Mouse (Mus musculus): ENCODE measurements at regions not wholly inside any gene's neighbourhood (a gene's known extent, or its start where the extent isn't known, plus 50 kb on each side); places are given as distances from the start of the nearest gene placed in this dataset.

DNA sequence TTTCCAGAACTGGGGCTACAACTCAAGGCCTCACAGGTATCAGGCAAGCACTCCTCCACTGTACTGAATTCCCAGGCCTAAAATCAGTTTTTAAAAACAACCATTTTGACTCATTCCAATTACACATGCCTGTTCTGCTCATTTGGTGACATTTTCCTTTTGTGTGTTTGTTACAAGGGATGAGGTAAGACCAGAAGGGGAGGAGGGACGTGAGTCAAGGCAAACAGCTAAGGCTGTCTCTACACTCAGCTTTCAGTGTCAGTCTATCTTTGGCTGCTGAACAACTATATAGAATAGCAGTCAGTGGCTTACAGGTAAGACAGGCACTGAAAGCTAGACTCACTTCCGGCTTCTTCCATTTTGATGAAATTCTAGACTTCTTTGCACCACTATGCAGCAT, 289.3 kb upstream of the Pkdcc start:
- Histone ChIP-seq H3K27me3 (ENCODE audit: control insufficient read depth, insufficient read depth, low read length) (no peaks in the 10 kb centered on the region), H3K9me3 (ENCODE audit: control insufficient read depth, low read length) (no peaks in the 10 kb centered on the region), H3K4me2 (replicated peaks; ENCODE audit: low read depth) (no peak overlapping the region), H3K4me3 (ENCODE audit: low read depth, low read length) (no peak overlapping the region), H3K4me1 (replicated peaks; ENCODE audit: control insufficient read depth, insufficient read depth) (no peaks in the 10 kb centered on the region), H3K36me3 (ENCODE audit: control insufficient read depth, insufficient read depth, low read length) (no peaks in the 10 kb centered on the region), H3K9ac (ENCODE audit: low read length) (no peak overlapping the region), H3K27ac (replicated peaks) (no peak overlapping the region)
- TF ChIP-seq EP300 (optimal IDR thresholded peaks at IDR 0.05) (no peak), CTCF (IDR thresholded peaks at IDR 0.05; ENCODE audit: low read depth) (no peak)
- WGBS = 74% methylated on average over 2 of the region's 2 CpGs
- ATAC-seq (ENCODE audit: low FRiP score, low TSS enrichment) = no peak
- DNase-seq (ENCODE audit: low spot score) = no peak

DNA sequence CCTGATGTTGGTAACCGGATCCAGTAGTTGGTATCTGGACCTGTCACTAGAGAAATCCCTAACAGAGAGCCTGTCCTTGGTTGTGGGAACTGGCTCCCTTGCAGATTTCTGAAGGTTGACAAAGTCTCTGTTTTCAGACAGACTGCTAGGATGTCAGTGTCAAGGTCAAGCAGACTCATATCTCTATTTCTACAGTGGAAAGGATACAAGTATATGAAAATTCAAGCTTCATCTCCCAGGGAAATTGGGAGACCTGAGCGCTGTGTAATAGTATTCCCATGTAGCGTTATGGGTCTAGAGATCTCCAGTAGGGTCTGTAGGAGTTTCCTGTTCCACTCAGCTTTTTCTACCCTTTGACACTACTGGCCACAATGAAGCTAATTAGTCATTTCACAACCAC, 287.4 kb upstream of the Pkdcc start:
- WGBS = 90% methylated on average over 3 of the region's 3 CpGs
- Histone ChIP-seq H3K27ac (replicated peaks) (no peak overlapping the region), H3K4me3 (ENCODE audit: low read depth, low read length) (no peak overlapping the region), H3K9ac (ENCODE audit: low read length) (no peak overlapping the region), H3K9me3 (ENCODE audit: control insufficient read depth, low read length) (no peaks in the 10 kb centered on the region), H3K27me3 (ENCODE audit: control insufficient read depth, insufficient read depth, low read length) (no peaks in the 10 kb centered on the region), H3K4me2 (replicated peaks; ENCODE audit: low read depth) (no peak overlapping the region), H3K36me3 (ENCODE audit: control insufficient read depth, insufficient read depth, low read length) (no peaks in the 10 kb centered on the region), H3K4me1 (replicated peaks; ENCODE audit: control insufficient read depth, insufficient read depth) (no peaks in the 10 kb centered on the region)
- DNase-seq (ENCODE audit: low spot score) = no peak
- ATAC-seq (ENCODE audit: low FRiP score, low TSS enrichment) = no peak
- TF ChIP-seq CTCF (IDR thresholded peaks at IDR 0.05; ENCODE audit: low read depth) (no peak), EP300 (optimal IDR thresholded peaks at IDR 0.05) (no peak)

DNA sequence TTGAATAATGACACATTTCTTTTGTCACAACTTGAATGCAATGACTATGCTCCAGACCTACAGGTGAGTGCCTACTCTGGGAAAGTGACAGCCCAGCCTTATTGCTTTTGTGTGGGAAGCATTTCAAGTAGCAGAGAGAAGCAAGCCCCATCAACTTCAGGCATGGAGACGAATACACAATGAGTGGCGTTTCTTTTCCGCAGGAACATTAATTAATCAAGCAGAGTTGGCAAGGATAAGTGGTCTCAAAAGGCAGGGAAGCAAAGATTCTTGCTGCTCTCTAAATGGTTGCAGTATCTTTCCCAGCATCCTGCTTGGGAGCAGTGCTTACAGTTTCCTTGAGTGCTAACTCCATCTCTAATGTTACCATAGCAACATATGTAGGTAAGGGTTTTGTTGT, 285.6 kb upstream of the Pkdcc start:
- Histone ChIP-seq H3K9ac (ENCODE audit: low read length) (no peak overlapping the region), H3K27me3 (ENCODE audit: control insufficient read depth, insufficient read depth, low read length) (no peaks in the 10 kb centered on the region), H3K4me2 (replicated peaks; ENCODE audit: low read depth) (no peak overlapping the region), H3K9me3 (ENCODE audit: control insufficient read depth, low read length) (no peaks in the 10 kb centered on the region), H3K4me3 (ENCODE audit: low read depth, low read length) (no peak overlapping the region), H3K4me1 (replicated peaks; ENCODE audit: control insufficient read depth, insufficient read depth) (no peaks in the 10 kb centered on the region), H3K27ac (replicated peaks) (no peak overlapping the region), H3K36me3 (ENCODE audit: control insufficient read depth, insufficient read depth, low read length) (no peaks in the 10 kb centered on the region)
- no peak for TF ChIP-seq EP300 (optimal IDR thresholded peaks at IDR 0.05)
- TF ChIP-seq CTCF (IDR thresholded peaks at IDR 0.05; ENCODE audit: low read depth) = no peak
- DNase-seq (ENCODE audit: low spot score) (no peak), ATAC-seq (ENCODE audit: low FRiP score, low TSS enrichment) (no peak)
- WGBS = 44% methylated on average over 3 of the region's 3 CpGs

DNA sequence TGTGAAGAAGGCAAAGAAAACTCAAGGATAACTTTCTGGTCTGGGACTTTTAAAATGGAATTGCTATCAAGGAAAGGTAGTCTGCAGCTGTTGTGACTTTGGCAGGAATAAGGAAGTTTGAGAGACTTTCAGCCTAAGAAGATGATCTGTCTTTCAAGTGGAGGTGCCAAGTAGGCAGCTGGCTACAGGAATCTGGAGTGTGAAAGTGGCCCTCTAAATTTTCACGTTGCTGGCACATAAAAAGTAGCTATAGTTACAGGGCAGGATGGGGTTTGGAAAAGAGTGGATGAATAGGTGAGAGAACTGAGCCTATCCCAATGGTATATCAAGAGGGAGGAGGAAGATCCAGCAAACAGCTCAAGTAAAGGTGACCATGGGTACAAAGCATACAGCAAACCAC, 284.4 kb upstream of the Pkdcc start:
- Histone ChIP-seq H3K27me3 (ENCODE audit: control insufficient read depth, insufficient read depth, low read length) (no peaks in the 10 kb centered on the region), H3K4me3 (ENCODE audit: low read depth, low read length) (no peak overlapping the region), H3K36me3 (ENCODE audit: control insufficient read depth, insufficient read depth, low read length) (no peaks in the 10 kb centered on the region), H3K9ac (ENCODE audit: low read length) (no peak overlapping the region), H3K27ac (replicated peaks) (no peak overlapping the region), H3K4me2 (replicated peaks; ENCODE audit: low read depth) (no peak overlapping the region), H3K4me1 (replicated peaks; ENCODE audit: control insufficient read depth, insufficient read depth) (no peaks in the 10 kb centered on the region), H3K9me3 (ENCODE audit: control insufficient read depth, low read length) (no peaks in the 10 kb centered on the region)
- TF ChIP-seq CTCF (IDR thresholded peaks at IDR 0.05; ENCODE audit: low read depth) (no peak), EP300 (optimal IDR thresholded peaks at IDR 0.05) (no peak)
- WGBS = 31% methylated on average over 1 of the region's 1 CpGs
- DNase-seq (ENCODE audit: low spot score) (no peak), ATAC-seq (ENCODE audit: low FRiP score, low TSS enrichment) (no peak)

- Histone ChIP-seq H3K9me3 (ENCODE audit: control insufficient read depth, low read length) (no peaks in the 10 kb centered on the region), H3K4me1 (replicated peaks; ENCODE audit: control insufficient read depth, insufficient read depth) (no peaks in the 10 kb centered on the region), H3K36me3 (ENCODE audit: control insufficient read depth, insufficient read depth, low read length) (no peaks in the 10 kb centered on the region), H3K4me3 (ENCODE audit: low read depth, low read length) (no peak overlapping the region), H3K9ac (ENCODE audit: low read length) (no peak overlapping the region), H3K27ac (replicated peaks) (no peak overlapping the region), H3K4me2 (replicated peaks; ENCODE audit: low read depth) (no peak overlapping the region), H3K27me3 (ENCODE audit: control insufficient read depth, insufficient read depth, low read length) (no peaks in the 10 kb centered on the region)
- 80% methylated on average over 4 of the region's 4 CpGs for WGBS
- no peak for TF ChIP-seq CTCF (IDR thresholded peaks at IDR 0.05; ENCODE audit: low read depth)
- no peak for TF ChIP-seq EP300 (optimal IDR thresholded peaks at IDR 0.05)
- ATAC-seq (ENCODE audit: low FRiP score, low TSS enrichment) = no peak
- no peak for DNase-seq (ENCODE audit: low spot score)
Observed at GRCm38 (mm10) chr17:82931476-82931875, 283.6 kb upstream of the Pkdcc start.

DNA sequence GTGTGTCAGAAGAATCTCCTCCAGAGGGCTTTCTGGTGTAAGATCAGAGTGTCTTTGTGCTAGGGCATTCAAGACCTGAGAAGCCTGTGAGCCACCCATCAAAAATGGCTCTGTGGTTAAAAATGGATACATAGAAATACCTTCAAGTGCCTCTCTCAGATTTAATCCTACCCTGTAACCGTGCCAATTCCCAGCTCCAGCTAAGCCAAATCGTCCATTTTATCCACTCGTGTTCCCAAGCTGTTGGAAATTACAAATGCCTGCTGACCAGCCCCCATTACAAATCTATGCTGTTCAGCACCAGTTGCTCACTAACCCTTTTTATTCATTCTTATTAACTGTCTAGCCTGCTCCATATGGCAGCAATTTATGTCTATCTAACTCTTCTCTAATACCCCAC, 278.3 kb upstream of the Pkdcc start:
- H3K4me3 ChIP-seq (ENCODE audit: low read depth, low read length) = no peak overlapping the region
- no peaks in the 10 kb centered on the region for H3K36me3 ChIP-seq (ENCODE audit: control insufficient read depth, insufficient read depth, low read length)
- WGBS = 32% methylated on average over 3 of the region's 3 CpGs
- H3K9me3 ChIP-seq (ENCODE audit: control insufficient read depth, low read length) = no peaks in the 10 kb centered on the region
- ATAC-seq (ENCODE audit: low FRiP score, low TSS enrichment) (no peak), DNase-seq (ENCODE audit: low spot score) (no peak)
- no peak overlapping the region for H3K27ac ChIP-seq (replicated peaks)
- no peak for TF ChIP-seq EP300 (optimal IDR thresholded peaks at IDR 0.05)
- TF ChIP-seq CTCF (IDR thresholded peaks at IDR 0.05; ENCODE audit: low read depth) = no peak
- H3K27me3 ChIP-seq (ENCODE audit: control insufficient read depth, insufficient read depth, low read length) = no peaks in the 10 kb centered on the region
- no peak overlapping the region for H3K9ac ChIP-seq (ENCODE audit: low read length)
- H3K4me1 ChIP-seq (replicated peaks; ENCODE audit: control insufficient read depth, insufficient read depth) = no peaks in the 10 kb centered on the region
- no peak overlapping the region for H3K4me2 ChIP-seq (replicated peaks; ENCODE audit: low read depth)

Measured in stomach, postnatal 0 days (tissue).